Mouse (Mus musculus) common myeloid progenitor, adult 5-6 weeks (primary cell): Measurements from ENCODE around the gene Tacc3. TPM values are rescaled to one million over a fixed set of nuclear protein-coding genes. Genes with fewer than 3 reads are reported as not detected.
A peak's percentile ranks its signal among the peaks of the same experiment; 100 is the strongest.

Experiments
- ATAC-seq: replicated peaks from 2 replicates; pipeline ENCODE4 v1.8.0; 2016; ENCODE audit warnings: low read depth, mild to moderate bottlenecking, moderate TSS enrichment, inconsistent platforms; ENCODE audit not compliant: poor library complexity, severe bottlenecking
- total RNA-seq: library from RNA; stranded (forward); fragments of 200-1000, 187-1606 nt; gene quantifications from 2 replicates; pipeline ENCODE4 v1.2.3, GENCODE M21; 2017

Tacc3 gene
- total RNA-seq, 1 experiment from 2014 or later: 161 TPM

DNA sequence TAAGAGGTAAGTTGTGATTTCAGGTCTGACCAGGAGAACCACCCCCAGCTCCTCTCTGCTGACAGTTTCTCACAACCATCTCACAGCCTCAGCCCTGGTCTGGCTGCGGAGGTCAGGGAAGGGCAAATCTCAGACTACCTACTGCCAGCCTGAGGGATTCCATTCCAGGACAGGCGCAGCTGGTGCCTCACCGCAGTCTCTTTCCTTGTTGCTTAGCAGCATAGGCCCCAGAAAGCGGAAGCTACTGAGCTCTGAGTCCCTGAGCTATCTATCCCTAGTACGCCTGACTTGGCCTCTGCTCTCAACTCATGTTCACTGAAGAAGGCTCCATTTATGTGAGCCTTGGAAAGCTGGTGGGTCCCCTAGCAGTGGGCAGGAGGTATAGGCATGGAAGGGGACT is 60.5 kb downstream of the Tacc3 start:
- ATAC-seq: 0 out of 2 replicates have a peak, but pooled peaks have one; percentile 23

DNA sequence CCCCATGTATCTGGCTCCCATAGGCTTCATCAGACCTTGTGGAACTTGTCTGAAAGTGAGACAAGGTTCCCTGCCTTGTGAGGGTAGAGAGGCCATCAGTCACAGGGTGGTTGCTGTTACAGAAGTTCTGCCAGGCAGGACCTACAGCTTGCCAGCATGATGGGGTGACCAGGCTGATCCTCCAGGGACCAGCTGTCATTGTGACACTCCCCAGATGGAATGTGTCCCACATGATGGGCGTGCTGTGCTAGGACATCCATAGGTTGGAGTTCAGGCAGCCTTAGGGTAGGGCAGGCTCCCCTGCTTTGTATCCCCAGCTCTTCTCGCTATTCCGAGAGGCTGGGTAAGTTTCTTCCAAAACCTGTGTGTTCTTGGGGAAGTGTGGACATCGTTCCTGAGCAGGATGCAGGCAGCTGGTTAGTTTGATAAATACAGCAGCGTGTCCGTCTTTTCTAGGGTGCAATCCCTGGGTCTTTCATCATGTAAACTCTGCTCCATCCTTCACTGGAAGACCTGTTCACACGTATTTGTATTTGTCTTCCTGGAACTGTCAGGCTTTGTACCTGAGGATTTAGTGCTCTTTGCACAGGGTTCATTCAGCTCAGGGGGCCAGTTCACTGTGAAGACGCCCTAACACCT is 63.0 kb downstream of the Tacc3 start:
- no peak for ATAC-seq

DNA sequence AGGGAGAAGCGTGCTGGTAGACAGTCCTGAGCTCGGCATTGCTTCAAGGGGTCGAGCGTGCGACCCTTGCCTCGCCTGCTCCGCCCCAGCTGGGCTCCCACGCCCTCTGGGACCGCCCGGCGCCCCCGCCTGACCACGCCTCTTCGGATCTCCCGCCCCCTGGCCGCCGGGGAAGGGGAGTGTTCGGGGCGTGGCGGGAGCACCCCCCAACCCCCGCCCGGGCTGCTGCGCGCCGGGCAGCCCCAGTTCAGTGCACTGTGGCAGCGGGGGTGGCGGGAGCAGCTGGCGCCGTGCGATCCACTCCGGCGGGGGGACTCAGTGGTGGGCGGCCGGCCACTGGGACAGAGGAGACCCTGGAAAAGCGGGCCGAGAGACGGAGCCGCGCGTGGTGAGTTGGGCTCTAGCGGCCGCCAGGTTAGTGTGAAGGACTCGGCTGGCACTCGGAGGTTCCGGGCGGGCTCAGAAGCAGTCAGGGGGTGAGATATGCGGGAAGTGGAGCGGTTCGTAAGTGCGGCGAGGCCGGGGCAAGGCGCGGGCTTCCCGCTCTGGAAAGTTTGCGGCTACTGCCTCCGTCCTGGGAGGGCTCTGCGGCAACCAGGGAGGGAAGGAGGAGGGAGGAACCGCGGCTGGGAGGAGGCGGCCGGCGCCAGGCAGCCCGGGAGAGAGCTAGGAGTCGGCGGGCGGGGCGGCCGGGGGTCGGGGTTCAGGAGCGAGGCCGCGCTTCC is 63.8 kb downstream of the Tacc3 start, which contains the start of gene Fgfr3:
Fgfr3 (plus strand) TSS at position 134 of the 725 bp plus-strand sequence.
- ATAC-seq: peak; percentile 64

DNA sequence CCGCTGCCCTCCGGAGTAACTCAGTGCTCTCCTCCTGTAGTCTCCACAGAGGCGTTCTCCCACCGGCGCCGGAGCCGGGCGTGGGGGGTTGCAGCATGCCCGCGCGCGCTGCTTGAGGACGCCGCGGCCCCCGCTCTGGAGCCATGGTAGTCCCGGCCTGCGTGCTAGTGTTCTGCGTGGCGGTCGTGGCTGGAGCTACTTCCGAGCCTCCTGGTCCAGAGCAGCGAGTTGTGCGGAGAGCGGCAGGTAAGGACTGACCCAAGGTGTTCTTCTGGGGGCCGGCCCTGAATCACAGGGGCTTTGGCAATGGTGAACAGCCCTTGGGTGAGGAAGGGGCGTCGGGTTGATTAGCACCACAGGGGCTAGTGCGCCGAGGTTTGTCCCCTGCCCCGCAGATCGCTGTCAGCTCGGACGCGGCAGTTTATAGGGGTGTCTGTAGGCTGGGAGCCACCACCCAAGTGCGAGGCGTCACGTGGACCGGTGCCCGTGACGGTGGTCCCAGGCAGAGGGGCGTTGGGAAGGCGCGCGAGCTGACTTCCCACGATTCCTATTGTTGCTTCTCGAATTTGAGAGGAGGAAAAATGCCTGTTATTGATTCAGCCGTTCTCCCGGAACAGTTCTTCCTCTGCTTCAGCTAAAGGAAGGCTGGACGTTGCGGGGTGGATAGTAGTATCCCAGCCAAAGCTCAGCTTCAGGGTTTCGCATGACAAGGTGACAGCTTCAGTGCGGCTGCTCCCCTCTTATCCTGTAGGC is 64.5 kb downstream of the Tacc3 start:
- 0 out of 2 replicates have a peak, but pooled peaks have one; percentile 30 for ATAC-seq

DNA sequence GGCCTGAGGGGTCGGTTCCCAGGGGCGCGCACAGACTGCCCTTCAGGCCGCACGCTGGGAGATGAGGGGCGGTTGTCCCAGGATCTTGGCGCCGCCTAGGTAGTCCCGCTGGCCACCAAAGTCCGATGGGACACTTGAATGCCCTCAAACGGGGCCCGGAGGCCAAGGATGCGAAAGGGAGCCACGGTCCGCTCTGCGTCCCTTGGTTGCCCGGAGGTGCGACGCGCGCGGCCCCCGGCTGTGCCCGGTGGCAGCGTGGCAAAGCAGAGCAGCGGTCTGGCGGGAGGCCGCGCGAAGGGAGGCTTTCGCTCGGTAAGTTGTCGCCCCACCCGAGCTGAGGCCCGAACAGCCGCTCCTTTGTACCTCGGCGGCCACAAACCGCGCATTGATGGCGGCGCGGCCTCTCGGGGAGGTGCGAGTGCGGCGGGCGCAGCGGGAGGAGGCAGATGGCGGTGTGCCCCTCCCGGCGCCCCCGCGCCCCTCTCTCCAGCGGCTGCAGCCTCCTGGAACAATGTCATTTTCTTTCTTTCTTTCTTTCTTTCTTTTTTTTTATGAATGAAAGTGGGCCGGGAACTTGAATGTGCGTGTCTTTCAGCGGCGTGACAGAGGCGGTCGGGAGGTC is 65.2 kb downstream of the Tacc3 start:
- no peak for ATAC-seq

DNA sequence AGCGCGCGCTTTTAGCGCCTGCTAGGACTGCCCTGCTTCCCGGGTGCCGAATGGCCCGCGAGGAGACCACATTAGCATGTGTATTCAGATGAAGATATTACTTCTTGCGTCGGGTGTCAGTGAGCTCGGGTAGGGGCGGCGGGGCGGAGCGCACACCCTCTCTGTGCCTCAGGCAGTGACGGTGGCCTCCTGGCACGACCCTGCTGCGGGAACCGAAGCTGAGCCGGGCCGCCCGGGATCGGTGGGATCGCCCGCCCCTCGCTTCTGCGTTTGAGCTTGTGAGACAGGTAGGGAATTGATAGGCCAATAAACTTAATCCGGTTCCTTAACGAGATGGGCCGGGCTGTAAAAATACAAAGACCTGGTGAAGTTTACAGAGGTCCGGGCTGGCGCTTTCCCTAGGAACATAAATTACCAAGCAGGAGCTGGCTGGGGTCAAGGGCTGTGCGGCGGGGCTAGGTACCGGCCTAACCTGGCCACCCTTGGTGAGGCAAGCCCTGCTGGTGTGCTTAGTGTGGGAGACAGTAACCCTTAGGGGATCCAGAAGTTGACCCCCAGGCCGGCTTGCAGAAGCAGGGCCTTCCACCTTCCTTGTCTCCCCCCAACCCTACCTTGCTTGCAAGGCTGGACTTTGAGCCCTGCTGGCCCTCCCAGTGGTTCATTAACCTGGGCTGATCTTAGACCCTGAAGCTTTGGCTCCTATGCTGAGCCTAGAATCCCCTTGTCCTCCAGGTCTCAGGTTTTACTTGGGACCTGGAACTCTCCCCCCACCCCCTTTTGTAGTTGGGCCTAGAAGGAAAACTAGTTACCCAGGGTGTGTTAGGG is 65.9 kb downstream of the Tacc3 start:
- ATAC-seq: no peak

DNA sequence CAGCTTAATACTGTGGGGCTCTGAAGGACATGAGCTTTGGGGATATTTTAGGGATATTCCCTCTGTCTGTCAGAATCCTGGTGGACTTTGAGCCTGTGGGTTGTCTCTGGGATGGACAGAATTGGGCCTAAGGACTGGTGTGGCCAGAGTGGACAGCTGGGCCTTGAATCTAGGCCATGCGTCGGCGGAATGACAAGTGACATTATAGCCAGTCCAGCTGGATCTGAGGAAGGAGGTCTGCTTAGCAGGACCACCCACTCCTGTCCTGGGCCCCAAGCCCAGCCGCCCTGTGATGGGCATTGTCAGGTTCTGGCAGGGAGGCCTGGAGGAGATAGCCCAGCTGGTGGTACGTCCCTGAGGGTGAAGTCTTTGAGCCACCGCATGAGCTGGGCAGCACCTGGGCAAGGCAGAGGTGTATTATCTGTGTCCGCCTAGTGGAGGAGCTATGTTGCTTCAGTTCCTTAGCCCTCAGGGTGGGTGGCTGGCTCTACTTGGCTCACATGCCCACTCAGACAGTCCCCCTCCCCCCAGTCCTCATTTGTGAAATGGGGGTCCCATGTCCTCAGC is 68.2 kb downstream of the Tacc3 start:
- no peak for ATAC-seq

DNA sequence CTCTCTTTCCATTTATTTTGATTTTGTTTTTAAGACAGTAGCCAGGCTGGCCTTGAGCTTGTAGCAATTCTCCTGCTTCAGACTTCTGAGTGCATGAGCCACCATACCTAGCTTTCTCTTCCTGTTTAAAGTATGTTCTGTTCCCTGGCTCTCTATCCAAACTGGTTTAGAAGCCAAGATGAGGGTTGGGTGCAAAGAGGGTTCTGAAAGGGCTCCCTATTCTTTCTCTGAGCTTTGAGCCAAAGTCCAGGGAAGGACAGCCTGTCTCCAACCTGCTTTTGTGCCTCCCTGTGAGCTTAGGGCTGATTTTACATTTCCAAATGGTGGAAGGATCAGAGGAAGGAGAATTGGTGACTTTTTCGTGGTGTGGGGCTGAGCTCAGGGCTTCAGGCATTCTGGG is 69.0 kb downstream of the Tacc3 start:
- ATAC-seq: no peak

Other genes with a start within 250 kb of the Tacc3 start
- gene Nkx1-1, start 224.2 kb upstream of the Tacc3 start, total RNA-seq: not detected in 2 replicates
- gene Fam53a, start 28.5 kb upstream of the Tacc3 start, total RNA-seq: 18.6 and 20.8 TPM in 2 replicates
- gene Gm9903, start 28.2 kb upstream of the Tacc3 start, total RNA-seq: not detected in 2 replicates
- 286 and 289 TPM in 2 replicates for gene Slbp, start 5.6 kb upstream of the Tacc3 start, total RNA-seq
- gene Tmem129, start 288 bp downstream of the Tacc3 start, total RNA-seq: 22.2 and 24.8 TPM in 2 replicates
- 0.09 TPM in 1 of 2 replicates, not detected in the other for gene Fgfr3, start 63.5 kb downstream of the Tacc3 start, total RNA-seq
- 22.3 and 23.9 TPM in 2 replicates for gene Letm1, start 124.7 kb downstream of the Tacc3 start, total RNA-seq
- gene Nsd2, start 162.6 kb downstream of the Tacc3 start, total RNA-seq: 94.2 and 113 TPM in 2 replicates